Mouse (Mus musculus) retina, adult 2 months (tissue): ENCODE data around the gene Hnrnpm.
A peak's percentile ranks its signal among the peaks of the same experiment; 100 is the strongest.
"Not testable (repeated sequence)": the region's sequence is repeated elsewhere in the genome, so short reads cannot be mapped to it uniquely, and the experiment has no call there.

ENCODE experiments used
- DNase-seq: peaks from one replicate; pipeline ENCODE4 v3.0.0-alpha.2; 2012; ENCODE audit warnings: low read depth, low spot score

Gene Hnrnpm

GRCm38 (mm10) chr17:33673837-33674236 lies 12.8 kb downstream of the Hnrnpm start:
- DNase-seq, result no peak

GRCm38 (mm10) chr17:33669681-33670080 lies 17.0 kb downstream of the Hnrnpm start:
- no peak for DNase-seq

- no peak for DNase-seq
These were observed 19.8 kb downstream of the Hnrnpm start for GRCm38 (mm10) chr17:33666813-33667212.

- DNase-seq, result no peak
These were observed 36.7 kb downstream of the Hnrnpm start for GRCm38 (mm10) chr17:33649781-33650475.

- no peak for DNase-seq
These were observed 41.6 kb downstream of the Hnrnpm start for GRCm38 (mm10) chr17:33645073-33645472.

- DNase-seq, result no peak
These were observed 42.6 kb downstream of the Hnrnpm start for GRCm38 (mm10) chr17:33644068-33644467.

GRCm38 (mm10) chr17:33639743-33640142 lies 46.9 kb downstream of the Hnrnpm start:
- DNase-seq, result no peak

GRCm38 (mm10) chr17:33637516-33638276 lies 49.0 kb downstream of the Hnrnpm start, which contains the start of gene Pram1:
TSS of gene Pram1 (plus strand) at chr17:33638056.
- DNase-seq, result no peak

- no peak for DNase-seq
These were observed 49.6 kb downstream of the Hnrnpm start for GRCm38 (mm10) chr17:33637038-33637437.

- DNase-seq, result no peak
These were observed 54.9 kb downstream of the Hnrnpm start for GRCm38 (mm10) chr17:33631796-33632195.

GRCm38 (mm10) chr17:33631236-33631635 lies 55.4 kb downstream of the Hnrnpm start:
- no peak for DNase-seq

- no peak for DNase-seq
These were observed 56.3 kb downstream of the Hnrnpm start for GRCm38 (mm10) chr17:33630171-33630895.

GRCm38 (mm10) chr17:33629487-33630125 lies 57.1 kb downstream of the Hnrnpm start:
- DNase-seq, result no peak

- DNase-seq, result peak; percentile 87
These were observed 57.8 kb downstream of the Hnrnpm start, which contains the start of gene Zfp414 for GRCm38 (mm10) chr17:33628621-33629486. TSS of gene Zfp414 (plus strand) at chr17:33629090.

GRCm38 (mm10) chr17:33627281-33627680 lies 59.4 kb downstream of the Hnrnpm start:
- DNase-seq, result no peak

GRCm38 (mm10) chr17:33613726-33614125 lies 72.9 kb downstream of the Hnrnpm start:
- not testable (repeated sequence) for DNase-seq

- no peak for DNase-seq
These were observed 76.1 kb downstream of the Hnrnpm start for GRCm38 (mm10) chr17:33610548-33610947.

- DNase-seq, result no peak
These were observed 79.4 kb downstream of the Hnrnpm start for GRCm38 (mm10) chr17:33607273-33607672.

- no peak for DNase-seq
These were observed 84.7 kb downstream of the Hnrnpm start for GRCm38 (mm10) chr17:33601947-33602346.

GRCm38 (mm10) chr17:33600831-33601230 lies 85.8 kb downstream of the Hnrnpm start:
- DNase-seq, result no peak
